Mouse (Mus musculus) testis, adult 2 months (tissue): ENCODE measurements around the gene Cpvl. TPM values are rescaled to one million over a fixed set of nuclear protein-coding genes. Genes with fewer than 3 reads are reported as not detected.

ENCODE experiments used
- H3K27ac ChIP-seq: fragments of 200-500 bp; 2 replicates; pipeline ENCODE4 v1.5.1; 2012; ENCODE audit warnings: low read depth, low read length; ENCODE audit not compliant: control insufficient read depth, insufficient read depth
- H3K27me3 ChIP-seq: fragments of 200-500 bp; 2 replicates; pipeline ENCODE4 v1.6.1; 2012; ENCODE audit warnings: mild to moderate bottlenecking, low read length, moderate library complexity; ENCODE audit not compliant: control insufficient read depth, insufficient read depth
- H3K36me3 ChIP-seq: fragments of 200-500 bp; 2 replicates; pipeline ENCODE4 v1.6.1; 2012; ENCODE audit warnings: mild to moderate bottlenecking, low read length; ENCODE audit not compliant: control insufficient read depth, insufficient read depth
- H3K4me1 ChIP-seq: fragments of 200-500 bp; 2 replicates; pipeline ENCODE4 v1.6.1; 2012; ENCODE audit warnings: low read length; ENCODE audit not compliant: control insufficient read depth, insufficient read depth
- H3K4me3 ChIP-seq: fragments of 200-500 bp; 2 replicates; pipeline ENCODE4 v1.5.1; 2012; ENCODE audit warnings: low read depth, mild to moderate bottlenecking, low read length, moderate library complexity, mixed read lengths; ENCODE audit not compliant: control insufficient read depth
- CTCF ChIP-seq: fragments of 200-500 bp; IDR thresholded peaks from 2 replicates; pipeline ENCODE4 v1.5.1; 2012; ENCODE audit warnings: low read depth, mild to moderate bottlenecking, inconsistent platforms, low read length, moderate library complexity; ENCODE audit not compliant: control insufficient read depth, insufficient read depth, insufficient replicate concordance
- POLR2A ChIP-seq: fragments of 200-500 bp; IDR thresholded peaks from 2 replicates; pipeline ENCODE4 v1.6.1; 2012; ENCODE audit warnings: low read depth, mild to moderate bottlenecking, inconsistent platforms, low read length, moderate library complexity; ENCODE audit not compliant: control insufficient read depth
- polyA plus RNA-seq: library from polyadenylated mRNA; depleted of rRNA; stranded (reverse); fragments of >200 nt; gene quantifications from 2 replicates; pipeline ENCODE4 v1.2.3, GENCODE M21; 2012

Gene Cpvl
- polyA plus RNA-seq, 1 experiment, result 18.9 TPM

DNA sequence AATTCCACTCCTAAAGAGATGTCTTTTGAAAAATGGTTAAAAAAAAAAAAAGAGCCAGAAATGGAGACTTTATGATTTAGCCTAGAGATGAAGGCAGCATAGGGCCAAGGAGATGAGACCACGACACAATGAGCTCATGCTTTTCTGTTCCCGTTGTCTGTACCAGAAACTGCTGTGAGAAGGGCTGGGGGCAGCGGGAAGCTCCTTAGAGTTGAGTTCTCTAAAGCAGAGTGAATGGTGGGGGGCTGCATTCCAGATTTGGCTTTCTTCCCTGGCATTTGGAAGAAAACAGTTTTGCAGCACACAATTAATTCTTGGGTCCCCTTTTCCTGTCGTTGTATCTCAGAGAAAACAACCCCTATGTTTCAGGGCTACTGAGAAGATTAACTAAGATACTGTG is 30.8 kb upstream of the Cpvl start:
- Histone ChIP-seq H3K4me3 (no peak overlapping the region), H3K27me3 (no peaks in the 10 kb centered on the region), H3K36me3 (no peaks in the 10 kb centered on the region), H3K4me1 (no peaks in the 10 kb centered on the region), H3K27ac (no peak overlapping the region)
- no peak for TF ChIP-seq CTCF
- no peak for TF ChIP-seq POLR2A

DNA sequence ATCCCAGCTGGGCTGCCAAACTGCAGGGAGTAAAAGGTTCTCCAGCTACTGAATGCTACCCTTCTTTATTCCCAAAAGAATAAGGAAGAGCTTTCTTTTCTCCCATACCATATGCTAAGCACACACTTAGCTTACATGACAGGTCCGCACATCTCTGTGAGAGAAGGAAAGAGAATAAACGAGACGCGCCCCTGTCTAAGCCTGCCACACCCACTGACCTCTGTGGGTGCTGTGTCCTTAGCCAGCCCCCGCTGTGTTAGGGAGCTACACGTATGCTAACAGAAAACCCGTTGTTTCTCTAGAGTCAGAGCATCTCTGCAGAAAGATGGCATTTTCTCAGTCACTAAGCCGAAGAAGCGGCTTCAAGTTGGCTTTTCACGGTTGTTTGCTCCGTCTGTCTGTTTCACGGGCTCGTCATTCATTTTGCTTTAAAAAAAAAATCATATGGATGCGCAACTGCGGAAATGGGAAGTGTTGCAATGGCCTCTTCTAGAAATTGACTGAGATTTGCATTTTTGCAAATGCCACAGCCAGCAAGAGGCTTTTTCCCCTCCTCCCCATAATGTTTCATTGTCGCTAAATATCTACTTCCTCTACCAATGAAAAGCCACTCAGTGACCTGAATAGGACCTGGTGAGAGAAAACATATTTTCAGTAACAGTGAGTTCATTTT is 30.1 kb upstream of the Cpvl start:
- no peak overlapping the region for H3K27ac ChIP-seq

DNA sequence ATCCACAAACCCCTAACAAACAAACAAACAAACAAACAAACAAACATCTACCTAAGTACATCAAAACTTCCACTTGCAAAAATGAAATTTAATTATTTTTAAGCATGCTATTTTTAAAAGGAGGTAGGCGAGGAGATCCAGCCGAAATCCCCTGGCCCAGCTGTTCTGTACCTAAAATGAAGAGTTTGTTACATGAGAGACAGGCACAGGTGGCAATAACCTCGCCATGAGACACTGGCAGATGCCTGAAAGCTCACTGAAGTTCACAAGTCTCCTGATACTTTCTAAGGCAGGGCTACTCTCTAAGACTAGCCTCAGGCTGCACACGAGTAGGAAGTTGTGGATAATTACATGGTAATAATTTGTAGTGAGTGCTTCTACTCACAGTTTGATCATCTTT is 26.8 kb upstream of the Cpvl start:
- no peak overlapping the region for H3K4me3 ChIP-seq
- H3K27me3 ChIP-seq, result no peaks in the 10 kb centered on the region
- TF ChIP-seq CTCF, result no peak
- no peak for TF ChIP-seq POLR2A
- no peak overlapping the region for H3K27ac ChIP-seq
- no peaks in the 10 kb centered on the region for H3K4me1 ChIP-seq
- no peaks in the 10 kb centered on the region for H3K36me3 ChIP-seq

More for the DNA sequence above, 30.1 kb upstream of the Cpvl start:
- no peak overlapping the region for H3K4me3 ChIP-seq
- no peaks in the 10 kb centered on the region for H3K4me1 ChIP-seq
- H3K27me3 ChIP-seq, result no peaks in the 10 kb centered on the region
- TF ChIP-seq CTCF (no peak), POLR2A (no peak)
- no peaks in the 10 kb centered on the region for H3K36me3 ChIP-seq

DNA sequence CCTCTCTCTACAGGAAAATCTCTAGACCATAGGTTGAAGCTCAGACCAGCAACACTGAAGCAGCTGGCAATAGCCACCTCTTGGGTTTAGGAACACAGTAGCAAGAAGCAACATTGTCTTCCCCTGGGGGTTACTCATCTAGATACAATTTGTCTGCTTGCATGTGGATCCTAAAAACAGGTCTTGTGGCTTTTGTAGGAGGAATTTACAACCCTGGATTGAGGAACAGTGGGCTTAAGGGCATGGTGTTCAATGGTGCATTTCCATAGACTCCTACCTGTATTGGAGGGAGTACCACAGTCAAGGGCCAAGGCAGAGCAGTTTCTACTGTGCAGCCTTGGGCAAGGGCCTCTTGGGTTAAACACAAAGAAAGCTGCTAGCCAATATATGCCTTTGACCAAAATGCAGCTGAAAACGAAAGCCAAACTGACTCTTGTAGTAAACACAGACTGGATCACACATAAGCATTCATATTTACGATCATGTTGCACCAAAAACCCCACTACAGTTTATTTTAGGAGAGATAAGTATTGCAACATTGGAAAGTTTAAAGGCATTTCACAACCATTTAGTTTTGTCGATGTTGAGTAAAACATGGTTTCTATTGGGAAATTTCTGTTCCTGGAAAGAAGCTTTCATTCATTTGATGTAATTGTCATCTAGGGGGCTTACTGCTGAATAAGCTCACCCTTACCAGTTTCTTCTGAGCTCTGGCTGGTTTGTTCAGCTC is 17.9 kb upstream of the Cpvl start:
- TF ChIP-seq CTCF (no peak), POLR2A (no peak)
- Histone ChIP-seq H3K36me3 (no peaks in the 10 kb centered on the region), H3K4me3 (no peak overlapping the region), H3K4me1 (no peaks in the 10 kb centered on the region), H3K27me3 (no peaks in the 10 kb centered on the region), H3K27ac (no peak overlapping the region)

DNA sequence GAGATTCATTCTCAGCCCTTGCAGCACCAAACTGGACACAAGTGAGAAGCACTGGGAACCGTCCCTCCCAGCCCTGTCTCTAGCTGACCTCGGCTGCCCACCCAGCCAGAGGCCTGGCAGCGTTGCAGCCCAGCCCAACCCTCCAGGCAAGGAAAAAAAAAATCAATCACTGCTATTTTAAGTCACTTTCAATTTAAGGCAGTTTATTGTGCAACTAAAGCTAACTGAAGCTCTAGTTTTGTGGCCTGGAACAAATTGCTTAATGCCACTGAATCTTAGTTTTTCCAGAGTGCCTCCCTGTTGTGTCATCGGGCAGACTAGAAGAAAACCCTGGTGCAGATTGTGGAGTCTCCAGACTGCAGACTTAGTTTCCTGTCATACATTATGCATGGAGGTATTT is 17.0 kb upstream of the Cpvl start:
- Histone ChIP-seq H3K36me3 (no peaks in the 10 kb centered on the region), H3K27ac (no peak overlapping the region), H3K27me3 (no peaks in the 10 kb centered on the region), H3K4me3 (no peak overlapping the region), H3K4me1 (no peaks in the 10 kb centered on the region)
- no peak for TF ChIP-seq CTCF
- no peak for TF ChIP-seq POLR2A

DNA sequence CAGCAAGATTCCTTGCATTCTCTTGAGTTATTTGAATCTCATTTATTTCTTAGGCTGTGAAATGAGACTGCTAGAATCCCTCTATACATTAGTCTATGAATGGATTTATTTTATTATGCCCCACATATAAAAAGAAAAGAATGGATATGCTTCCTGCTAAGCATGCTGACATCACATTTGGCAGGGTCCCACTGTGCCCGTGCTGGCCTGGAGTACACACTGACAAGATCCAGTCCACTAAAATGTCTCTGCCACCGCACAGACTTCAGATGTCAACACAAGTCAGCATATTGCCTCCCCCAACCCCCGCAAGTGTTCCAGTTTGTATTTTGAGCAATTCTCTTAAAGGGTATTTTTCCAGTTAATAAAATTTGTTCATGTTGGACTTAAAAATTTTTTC is 13.9 kb upstream of the Cpvl start:
- TF ChIP-seq CTCF, result no peak
- TF ChIP-seq POLR2A, result no peak
- Histone ChIP-seq H3K27ac (no peak overlapping the region), H3K36me3 (no peaks in the 10 kb centered on the region), H3K27me3 (no peaks in the 10 kb centered on the region), H3K4me3 (no peak overlapping the region), H3K4me1 (no peaks in the 10 kb centered on the region)

DNA sequence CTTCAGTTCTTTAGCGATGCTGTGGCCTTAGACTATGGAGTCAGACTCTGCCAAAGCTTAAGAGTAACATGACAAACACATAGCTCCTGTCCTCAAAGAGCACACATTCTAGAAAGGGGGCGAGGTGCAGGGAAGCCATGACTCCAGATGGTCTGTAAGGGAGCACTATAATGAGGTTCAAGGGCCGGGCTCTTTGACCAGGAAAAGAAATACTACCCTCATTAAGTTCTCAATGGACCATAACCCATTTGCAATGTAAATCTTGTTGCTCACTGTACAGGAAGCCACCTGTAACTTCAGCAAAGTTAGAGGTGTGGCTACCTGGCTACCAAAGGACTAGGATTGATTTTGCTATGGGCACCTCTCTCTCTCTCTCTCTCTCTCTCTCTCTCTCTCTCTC is 8.8 kb upstream of the Cpvl start:
- H3K4me3 ChIP-seq, result no peak overlapping the region
- TF ChIP-seq POLR2A (no peak), CTCF (no peak)
- no peak overlapping the region for H3K27ac ChIP-seq
- H3K4me1 ChIP-seq, result peaks cover 5% of the 10 kb centered on the region; the same call in 1 of the 2 replicates
- H3K36me3 ChIP-seq, result no peaks in the 10 kb centered on the region
- H3K27me3 ChIP-seq, result no peaks in the 10 kb centered on the region
